Mouse (Mus musculus) telencephalon, adult 2 months (tissue): ENCODE results near the gene 5330417C22Rik.
A peak's percentile ranks its signal among the peaks of the same experiment; 100 is the strongest.

Source experiments
- DNase-seq: peaks from one replicate; pipeline ENCODE4 v3.0.0-alpha.2; 2011; ENCODE audit warnings: low read depth, low spot score

5330417C22Rik gene

GRCm38 (mm10) chr3:108413634-108414360, 122.5 kb downstream of the 5330417C22Rik start:
- no peak for DNase-seq

- no peak for DNase-seq
These were observed 124.6 kb downstream of the 5330417C22Rik start for GRCm38 (mm10) chr3:108411754-108412121.

GRCm38 (mm10) chr3:108411026-108411753, 125.1 kb downstream of the 5330417C22Rik start:
- DNase-seq, result no peak

GRCm38 (mm10) chr3:108410359-108410714, 126.0 kb downstream of the 5330417C22Rik start:
- DNase-seq, result no peak

GRCm38 (mm10) chr3:108409656-108410358, 126.5 kb downstream of the 5330417C22Rik start:
- DNase-seq, result no peak

GRCm38 (mm10) chr3:108408517-108409008, 127.8 kb downstream of the 5330417C22Rik start:
- no peak for DNase-seq

GRCm38 (mm10) chr3:108406306-108406885, 129.9 kb downstream of the 5330417C22Rik start:
- peak; percentile 46 for DNase-seq
